Mouse (Mus musculus) cerebellum, adult 2 months (tissue): ENCODE measurements around the gene Mt2. TPM values are rescaled to one million over a fixed set of nuclear protein-coding genes. Genes with fewer than 3 reads are reported as not detected.
"Not testable (repeated sequence)": the region's sequence is repeated elsewhere in the genome, so short reads cannot be mapped to it uniquely, and the experiment has no call there.

ENCODE experiments used
- DNase-seq, 2 experiments: peaks; one replicate each; pipeline ENCODE4 v3.0.0; 2021
- H3K27ac ChIP-seq: fragments of 200-500 bp; 2 replicates; pipeline ENCODE4 v1.5.1; 2012; ENCODE audit warnings: low read length, control low read depth, inconsistent platforms; ENCODE audit not compliant: insufficient read depth
- H3K27me3 ChIP-seq: fragments of 200-500 bp; 2 replicates; pipeline ENCODE4 v1.6.1; 2012; ENCODE audit warnings: inconsistent platforms, mild to moderate bottlenecking, low read length, moderate library complexity; ENCODE audit not compliant: control insufficient read depth, insufficient read depth
- H3K4me1 ChIP-seq: fragments of 200-500 bp; 2 replicates; pipeline ENCODE4 v1.6.1; 2011; ENCODE audit warnings: low read length; ENCODE audit not compliant: control insufficient read depth, insufficient read depth
- H3K4me3 ChIP-seq: fragments of 200-500 bp; replicated peaks from 2 replicates; pipeline ENCODE3; 2011; ENCODE audit warnings: mild to moderate bottlenecking, low read depth, low read length, control low read depth; ENCODE audit not compliant: insufficient read depth
- CTCF ChIP-seq: fragments of 200-500 bp; IDR thresholded peaks from 2 replicates; pipeline ENCODE4 v1.5.1; 2011; ENCODE audit warnings: low read depth, mild to moderate bottlenecking, control low read depth, low read length, moderate library complexity, borderline replicate concordance; ENCODE audit not compliant: insufficient read depth
- POLR2A ChIP-seq: fragments of 200-500 bp; IDR thresholded peaks from 2 replicates; pipeline ENCODE4 v1.6.1; 2011; ENCODE audit warnings: low read length, control low read depth, borderline replicate concordance; ENCODE audit not compliant: insufficient read depth
- WGBS: fragments of 180-500 bp; shearing (Covaris S2); methylation state at CpG from one replicate; pipeline ENCODE4 v1.1.7; 2018; 5-methylcytosine and 5-hydroxymethylcytosine counted together
- polyA plus RNA-seq: library from polyadenylated mRNA; depleted of rRNA; stranded (reverse); fragments of >200 nt; gene quantifications from 2 replicates; pipeline ENCODE4 v1.2.3, GENCODE M21; 2012; rRNA removed

Gene Mt2
- 579 and 685 TPM in 2 replicates for polyA plus RNA-seq

DNA sequence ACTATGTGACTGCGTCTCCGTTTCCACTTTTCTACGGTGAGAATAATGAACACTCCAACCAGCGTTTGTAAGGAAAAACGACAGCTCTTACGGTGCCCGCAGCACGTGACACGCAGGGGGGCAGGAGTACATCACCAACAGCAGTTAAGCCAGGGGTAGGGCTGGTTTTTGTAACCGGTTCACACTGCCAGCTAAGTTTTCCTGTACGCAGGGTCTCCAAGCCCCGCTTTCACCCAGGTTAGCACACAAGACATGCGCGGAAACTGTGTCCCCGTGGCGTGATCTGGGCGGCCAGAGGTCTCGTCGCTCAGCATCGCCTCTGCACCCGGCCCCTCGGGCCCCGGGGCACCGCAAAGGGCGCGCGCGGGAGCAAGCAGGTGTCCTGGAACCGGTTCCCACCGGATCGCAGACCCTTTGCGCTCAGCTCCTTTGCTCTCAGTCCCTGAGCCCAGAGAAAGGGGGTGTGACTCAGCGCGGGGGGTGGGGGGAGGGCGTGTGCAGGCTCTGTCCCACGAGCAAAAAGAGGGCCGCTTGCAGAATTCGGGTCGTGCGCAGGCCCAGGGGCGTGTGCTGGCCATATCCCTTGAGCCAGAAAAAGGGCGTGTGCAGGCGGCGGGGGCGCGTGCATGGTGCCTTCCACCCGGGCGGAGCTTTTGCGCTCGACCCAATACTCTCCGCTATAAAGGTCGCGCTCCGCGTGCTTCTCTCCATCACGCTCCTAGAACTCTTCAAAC, at the start of gene Mt2:
Gene Mt2 (plus strand): TSS at position 590 of the 734 bp plus-strand sequence.
- Histone ChIP-seq H3K4me1 (peaks cover 4% of the 10 kb centered on the region), H3K27me3 (no peaks in the 10 kb centered on the region), H3K4me3 (peak within 1 kb of the TSS; percentile 54), H3K27ac (peak within 1 kb of the TSS; percentile 0; the same call in 1 of the 2 replicates)
- DNase-seq = peak; percentile 59 to 60
- TF ChIP-seq CTCF (no peak), POLR2A (peak; percentile 47; the same call in 1 of the 2 replicates)
- 1% methylated on average over 56 of the region's 56 CpGs for WGBS

DNA sequence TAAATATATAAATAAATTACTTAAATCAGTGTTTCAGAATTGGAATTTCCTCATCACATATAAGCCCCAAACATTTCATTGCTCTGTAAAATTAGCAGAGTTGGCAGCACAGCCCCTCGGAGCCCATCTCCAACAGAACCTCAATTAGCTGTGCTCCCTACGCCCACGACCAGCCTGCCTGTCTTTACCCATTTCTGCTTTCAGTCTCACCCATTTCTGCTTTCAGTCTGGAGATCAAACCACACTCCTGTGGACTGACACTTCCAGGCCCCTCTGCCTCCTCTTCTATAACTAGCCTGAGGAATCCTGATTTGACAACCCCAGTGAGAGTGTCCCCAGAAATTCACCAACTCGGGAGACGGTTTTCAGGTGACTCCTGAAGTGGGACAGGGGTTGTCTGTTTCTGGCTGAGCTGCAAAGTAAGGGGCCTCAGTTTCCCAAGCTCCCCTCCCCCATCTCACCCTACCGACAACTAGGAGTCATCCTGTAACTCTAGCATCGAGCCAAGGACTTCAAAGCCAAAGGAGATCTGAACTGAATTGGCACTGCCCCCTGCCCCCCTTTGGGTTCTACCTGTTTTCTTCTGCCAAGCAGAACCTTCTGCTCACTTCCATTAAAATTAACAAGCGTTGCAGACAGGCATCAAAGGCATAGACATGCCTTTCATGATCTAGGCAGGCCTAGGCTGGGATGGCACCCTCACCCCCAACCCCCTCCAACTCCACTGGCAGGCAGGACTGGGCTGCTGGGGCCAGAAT, 49.6 kb upstream of the Mt2 start:
- no peak for DNase-seq
- TF ChIP-seq POLR2A = no peak
- no peak for TF ChIP-seq CTCF
- Histone ChIP-seq H3K4me3 (no peak overlapping the region), H3K4me1 (peaks cover 5% of the 10 kb centered on the region; the same call in 1 of the 2 replicates), H3K27ac (no peak overlapping the region), H3K27me3 (no peaks in the 10 kb centered on the region)
- 40% methylated on average over 8 of the region's 8 CpGs for WGBS

GRCm38 (mm10) chr8:94127711-94128110, 44.8 kb upstream of the Mt2 start:
- WGBS = 53% methylated on average over 6 of the region's 6 CpGs
- H3K27me3 ChIP-seq = no peaks in the 10 kb centered on the region
- peaks cover 5% of the 10 kb centered on the region; the same call in 1 of the 2 replicates for H3K4me1 ChIP-seq
- TF ChIP-seq POLR2A (no peak), CTCF (no peak)
- H3K4me3 ChIP-seq = no peak overlapping the region
- no peak overlapping the region for H3K27ac ChIP-seq
- DNase-seq = no peak

GRCm38 (mm10) chr8:94129133-94129789, 43.2 kb upstream of the Mt2 start:
- DNase-seq = no peak
- WGBS = 81% methylated on average over 6 of the region's 6 CpGs
- H3K4me1 ChIP-seq = no peaks in the 10 kb centered on the region
- H3K27ac ChIP-seq = no peak overlapping the region
- H3K4me3 ChIP-seq = no peak overlapping the region
- TF ChIP-seq CTCF (no peak), POLR2A (no peak)
- no peaks in the 10 kb centered on the region for H3K27me3 ChIP-seq

DNA sequence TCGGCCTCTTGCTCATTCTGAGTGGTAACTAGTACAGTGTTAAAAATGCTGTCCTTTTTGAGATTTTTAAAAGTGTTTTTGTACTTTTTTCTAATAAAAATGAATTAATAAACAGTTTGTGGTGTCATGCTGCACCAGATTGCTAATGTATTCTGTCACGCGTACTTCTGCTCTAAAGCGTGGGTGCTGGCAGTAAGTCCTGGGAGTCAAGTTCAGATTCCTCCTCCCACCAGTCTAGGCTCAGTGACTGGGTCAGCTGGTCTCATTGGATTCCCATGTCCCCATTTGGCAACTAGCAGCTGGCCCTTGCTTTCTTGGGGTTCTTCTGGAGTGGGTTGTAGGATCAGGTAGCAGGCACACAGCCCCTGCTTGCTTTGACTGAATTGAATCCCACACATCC, 42.3 kb upstream of the Mt2 start:
- WGBS = 78% methylated on average over 4 of the region's 4 CpGs
- Histone ChIP-seq H3K27me3 (no peaks in the 10 kb centered on the region), H3K27ac (no peak overlapping the region), H3K4me1 (no peaks in the 10 kb centered on the region), H3K4me3 (no peak overlapping the region)
- DNase-seq = no peak
- no peak for TF ChIP-seq POLR2A
- no peak for TF ChIP-seq CTCF

- 80% methylated on average over 5 of the region's 5 CpGs for WGBS
- DNase-seq = no peak
- no peak for TF ChIP-seq CTCF
- no peak for TF ChIP-seq POLR2A
- H3K27ac ChIP-seq = no peak overlapping the region
- H3K27me3 ChIP-seq = no peaks in the 10 kb centered on the region
- no peak overlapping the region for H3K4me3 ChIP-seq
- no peaks in the 10 kb centered on the region for H3K4me1 ChIP-seq
These were observed 40.4 kb upstream of the Mt2 start for GRCm38 (mm10) chr8:94132096-94132495.

- 85% methylated on average over 3 of the region's 3 CpGs for WGBS
- not testable (repeated sequence) for H3K27ac ChIP-seq, H3K4me1 ChIP-seq, H3K27me3 ChIP-seq, DNase-seq, H3K4me3 ChIP-seq
These were observed 37.9 kb upstream of the Mt2 start for GRCm38 (mm10) chr8:94134601-94135000.
